Mouse (Mus musculus): ENCODE measurements at regions not wholly inside any gene's neighbourhood (a gene's known extent, or its start where the extent isn't known, plus 50 kb on each side); places are given as distances from the start of the nearest gene placed in this dataset.

GRCm38 (mm10) chr9:83326437-83327086, 114.4 kb downstream of the Lca5 start:
- H3K36me3 ChIP-seq (ENCODE audit: control insufficient read depth, insufficient read depth, low read length) = no peaks in the 10 kb centered on the region
- ATAC-seq (ENCODE audit: insufficient number of reproducible peaks, insufficient read depth, low FRiP score, low read depth) = peak; percentile 53; the same call in 1 of the 2 replicates
- no peak overlapping the region for H3K4me2 ChIP-seq (replicated peaks; ENCODE audit: low read depth, low read length)
- H3K27me3 ChIP-seq (ENCODE audit: control insufficient read depth, insufficient read depth, low read length) = no peaks in the 10 kb centered on the region
- no peak overlapping the region for H3K27ac ChIP-seq (ENCODE audit: low read length)
- 19% methylated on average over 7 of the region's 7 CpGs for WGBS
- no peaks in the 10 kb centered on the region for H3K9me3 ChIP-seq (ENCODE audit: control insufficient read depth, low read depth, low read length)
- no peak overlapping the region for H3K4me3 ChIP-seq (ENCODE audit: low read depth, low read length)
- no peak overlapping the region for H3K9ac ChIP-seq (replicated peaks; ENCODE audit: low read depth, low read length)
- H3K4me1 ChIP-seq (ENCODE audit: control insufficient read depth, insufficient read depth, low read length) = no peaks in the 10 kb centered on the region

GRCm38 (mm10) chr9:83325910-83326309, 115.0 kb downstream of the Lca5 start:
- Histone ChIP-seq H3K4me3 (ENCODE audit: low read depth, low read length) (no peak overlapping the region), H3K9ac (replicated peaks; ENCODE audit: low read depth, low read length) (no peak overlapping the region), H3K4me2 (replicated peaks; ENCODE audit: low read depth, low read length) (no peak overlapping the region), H3K27me3 (ENCODE audit: control insufficient read depth, insufficient read depth, low read length) (no peaks in the 10 kb centered on the region), H3K4me1 (ENCODE audit: control insufficient read depth, insufficient read depth, low read length) (no peaks in the 10 kb centered on the region), H3K27ac (ENCODE audit: low read length) (no peak overlapping the region), H3K36me3 (ENCODE audit: control insufficient read depth, insufficient read depth, low read length) (no peaks in the 10 kb centered on the region), H3K9me3 (ENCODE audit: control insufficient read depth, low read depth, low read length) (no peaks in the 10 kb centered on the region)
- WGBS = 16% methylated on average over 6 of the region's 6 CpGs
- ATAC-seq (ENCODE audit: insufficient number of reproducible peaks, insufficient read depth, low FRiP score, low read depth) = no peak

- no peak overlapping the region for H3K27ac ChIP-seq (ENCODE audit: low read length)
- H3K27me3 ChIP-seq (ENCODE audit: control insufficient read depth, insufficient read depth, low read length) = no peaks in the 10 kb centered on the region
- no peaks in the 10 kb centered on the region for H3K4me1 ChIP-seq (ENCODE audit: control insufficient read depth, insufficient read depth, low read length)
- H3K36me3 ChIP-seq (ENCODE audit: control insufficient read depth, insufficient read depth, low read length) = no peaks in the 10 kb centered on the region
- H3K4me2 ChIP-seq (replicated peaks; ENCODE audit: low read depth, low read length) = no peak overlapping the region
- H3K9ac ChIP-seq (replicated peaks; ENCODE audit: low read depth, low read length) = no peak overlapping the region
- H3K9me3 ChIP-seq (ENCODE audit: control insufficient read depth, low read depth, low read length) = no peaks in the 10 kb centered on the region
- 78% methylated on average over 3 of the region's 3 CpGs for WGBS
- no peak for ATAC-seq (ENCODE audit: insufficient number of reproducible peaks, insufficient read depth, low FRiP score, low read depth)
- H3K4me3 ChIP-seq (ENCODE audit: low read depth, low read length) = no peak overlapping the region
These were observed 116.6 kb downstream of the Lca5 start for GRCm38 (mm10) chr9:83324336-83324735.

GRCm38 (mm10) chr9:83322991-83323583, 117.8 kb downstream of the Lca5 start:
- H3K4me3 ChIP-seq (ENCODE audit: low read depth, low read length) = no peak overlapping the region
- no peaks in the 10 kb centered on the region for H3K36me3 ChIP-seq (ENCODE audit: control insufficient read depth, insufficient read depth, low read length)
- H3K9ac ChIP-seq (replicated peaks; ENCODE audit: low read depth, low read length) = no peak overlapping the region
- H3K9me3 ChIP-seq (ENCODE audit: control insufficient read depth, low read depth, low read length) = no peaks in the 10 kb centered on the region
- 91% methylated on average over 8 of the region's 8 CpGs for WGBS
- H3K27me3 ChIP-seq (ENCODE audit: control insufficient read depth, insufficient read depth, low read length) = no peaks in the 10 kb centered on the region
- no peak overlapping the region for H3K27ac ChIP-seq (ENCODE audit: low read length)
- no peak for ATAC-seq (ENCODE audit: insufficient number of reproducible peaks, insufficient read depth, low FRiP score, low read depth)
- no peaks in the 10 kb centered on the region for H3K4me1 ChIP-seq (ENCODE audit: control insufficient read depth, insufficient read depth, low read length)
- no peak overlapping the region for H3K4me2 ChIP-seq (replicated peaks; ENCODE audit: low read depth, low read length)

GRCm38 (mm10) chr9:83321793-83322192, 119.1 kb downstream of the Lca5 start:
- Histone ChIP-seq H3K9me3 (ENCODE audit: control insufficient read depth, low read depth, low read length) (no peaks in the 10 kb centered on the region), H3K4me3 (ENCODE audit: low read depth, low read length) (no peak overlapping the region), H3K27me3 (ENCODE audit: control insufficient read depth, insufficient read depth, low read length) (no peaks in the 10 kb centered on the region), H3K4me1 (ENCODE audit: control insufficient read depth, insufficient read depth, low read length) (0 out of 2 replicates have a peak, but pooled peaks cover 1% of the 10 kb centered on the region), H3K4me2 (replicated peaks; ENCODE audit: low read depth, low read length) (no peak overlapping the region), H3K27ac (ENCODE audit: low read length) (no peak overlapping the region), H3K9ac (replicated peaks; ENCODE audit: low read depth, low read length) (no peak overlapping the region), H3K36me3 (ENCODE audit: control insufficient read depth, insufficient read depth, low read length) (no peaks in the 10 kb centered on the region)
- no peak for ATAC-seq (ENCODE audit: insufficient number of reproducible peaks, insufficient read depth, low FRiP score, low read depth)

GRCm38 (mm10) chr9:83320834-83321233, 120.1 kb downstream of the Lca5 start:
- Histone ChIP-seq H3K36me3 (ENCODE audit: control insufficient read depth, insufficient read depth, low read length) (no peaks in the 10 kb centered on the region), H3K9me3 (ENCODE audit: control insufficient read depth, low read depth, low read length) (no peaks in the 10 kb centered on the region), H3K4me2 (replicated peaks; ENCODE audit: low read depth, low read length) (no peak overlapping the region), H3K27me3 (ENCODE audit: control insufficient read depth, insufficient read depth, low read length) (no peaks in the 10 kb centered on the region), H3K27ac (ENCODE audit: low read length) (no peak overlapping the region), H3K9ac (replicated peaks; ENCODE audit: low read depth, low read length) (no peak overlapping the region), H3K4me3 (ENCODE audit: low read depth, low read length) (no peak overlapping the region), H3K4me1 (ENCODE audit: control insufficient read depth, insufficient read depth, low read length) (0 out of 2 replicates have a peak, but pooled peaks cover 6% of the 10 kb centered on the region)
- 46% methylated on average over 4 of the region's 4 CpGs for WGBS
- ATAC-seq (ENCODE audit: insufficient number of reproducible peaks, insufficient read depth, low FRiP score, low read depth) = 0 out of 2 replicates have a peak, but pooled peaks have one; percentile 23

- Histone ChIP-seq H3K27ac (ENCODE audit: low read length) (no peak overlapping the region), H3K9me3 (ENCODE audit: control insufficient read depth, low read depth, low read length) (no peaks in the 10 kb centered on the region), H3K9ac (replicated peaks; ENCODE audit: low read depth, low read length) (no peak overlapping the region), H3K27me3 (ENCODE audit: control insufficient read depth, insufficient read depth, low read length) (no peaks in the 10 kb centered on the region), H3K4me2 (replicated peaks; ENCODE audit: low read depth, low read length) (no peak overlapping the region), H3K4me3 (ENCODE audit: low read depth, low read length) (no peak overlapping the region), H3K36me3 (ENCODE audit: control insufficient read depth, insufficient read depth, low read length) (no peaks in the 10 kb centered on the region), H3K4me1 (ENCODE audit: control insufficient read depth, insufficient read depth, low read length) (0 out of 2 replicates have a peak, but pooled peaks cover 6% of the 10 kb centered on the region)
- 58% methylated on average over 2 of the region's 2 CpGs for WGBS
- no peak for ATAC-seq (ENCODE audit: insufficient number of reproducible peaks, insufficient read depth, low FRiP score, low read depth)
These were observed 124.1 kb downstream of the Lca5 start for GRCm38 (mm10) chr9:83316818-83317162.

GRCm38 (mm10) chr9:83315941-83316817, 124.7 kb downstream of the Lca5 start:
- no peak for ATAC-seq (ENCODE audit: insufficient number of reproducible peaks, insufficient read depth, low FRiP score, low read depth)
- no peak overlapping the region for H3K4me3 ChIP-seq (ENCODE audit: low read depth, low read length)
- no peaks in the 10 kb centered on the region for H3K36me3 ChIP-seq (ENCODE audit: control insufficient read depth, insufficient read depth, low read length)
- no peaks in the 10 kb centered on the region for H3K27me3 ChIP-seq (ENCODE audit: control insufficient read depth, insufficient read depth, low read length)
- H3K4me1 ChIP-seq (ENCODE audit: control insufficient read depth, insufficient read depth, low read length) = 0 out of 2 replicates have a peak, but pooled peaks cover 6% of the 10 kb centered on the region
- H3K9me3 ChIP-seq (ENCODE audit: control insufficient read depth, low read depth, low read length) = no peaks in the 10 kb centered on the region
- no peak overlapping the region for H3K4me2 ChIP-seq (replicated peaks; ENCODE audit: low read depth, low read length)
- WGBS = 48% methylated on average over 10 of the region's 10 CpGs
- H3K27ac ChIP-seq (ENCODE audit: low read length) = no peak overlapping the region
- H3K9ac ChIP-seq (replicated peaks; ENCODE audit: low read depth, low read length) = no peak overlapping the region

All from stomach, embryonic 14.5 days (tissue).